Mouse (Mus musculus) kidney, adult 2 months (tissue): ENCODE results near the gene Ifnar1.

Experiments
- CTCF ChIP-seq: fragments of 200-500 bp; conservative IDR thresholded peaks from 2 replicates; pipeline ENCODE4 v1.5.1; 2011; ENCODE audit warnings: low read depth, mild to moderate bottlenecking, control low read depth, low read length, moderate library complexity, mixed read lengths; ENCODE audit not compliant: insufficient read depth, insufficient read length
- POLR2A ChIP-seq: fragments of 200-500 bp; IDR thresholded peaks from one replicate; pipeline ENCODE4 v1.6.1; 2011; ENCODE audit warnings: low read depth, low read length, control low read depth

DNA sequence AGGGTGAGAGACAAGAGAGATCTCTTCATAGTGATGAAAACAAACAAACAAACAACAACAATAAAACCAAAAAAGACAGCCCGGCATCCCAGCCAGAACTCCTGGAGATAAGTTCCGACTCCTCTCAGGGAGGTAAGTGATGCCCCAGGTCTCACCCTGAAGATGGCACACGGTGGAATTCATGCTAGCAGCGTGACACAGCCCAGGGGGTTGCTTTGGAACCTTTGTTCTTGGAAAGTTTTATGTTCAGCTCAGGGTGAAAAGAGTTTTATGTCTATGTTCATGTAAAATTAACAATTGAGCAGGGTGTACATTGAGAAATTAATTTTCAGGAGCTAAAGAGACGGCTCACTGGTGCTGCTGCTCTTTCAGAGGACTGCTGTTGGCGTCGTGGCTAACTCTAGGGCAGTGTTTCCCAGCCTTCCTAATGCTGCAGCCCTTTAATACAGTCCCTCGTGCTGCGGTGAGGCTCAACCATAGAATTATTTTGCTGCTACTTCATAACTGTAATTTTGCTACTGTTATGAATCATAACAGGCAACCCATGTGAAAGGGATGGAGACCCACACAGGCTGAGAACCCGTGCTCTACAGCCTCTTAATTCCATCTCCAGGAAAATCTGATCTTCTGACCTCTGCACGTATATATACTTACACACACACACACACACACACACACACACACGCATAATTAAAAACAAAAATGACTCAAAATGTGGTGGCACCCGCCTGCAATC, 19.4 kb upstream of the Ifnar1 start:
- TF ChIP-seq CTCF (no peak), POLR2A (no peak)
